Mouse (Mus musculus): ENCODE results near the gene 2010111I01Rik.

DNA sequence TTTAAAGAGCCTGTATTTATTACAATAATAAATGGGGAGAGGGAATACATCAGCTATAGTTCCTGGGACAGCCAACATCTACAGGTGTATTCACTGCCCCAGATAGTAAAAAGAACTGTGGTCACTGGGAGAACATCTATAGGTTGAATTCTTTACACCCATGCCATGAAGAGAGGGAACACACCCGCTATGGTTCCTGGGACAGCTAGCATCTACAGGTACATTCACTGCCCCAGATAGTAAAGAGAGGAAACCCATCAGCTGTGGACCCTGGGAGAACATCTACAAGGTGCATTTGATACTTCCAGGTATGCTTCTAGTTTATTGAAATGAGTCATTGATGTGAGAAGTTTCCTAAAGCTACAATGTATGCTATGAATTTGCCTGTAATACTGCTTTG is 162.8 kb downstream of the 2010111I01Rik start:
- TF ChIP-seq POLR2A (IDR thresholded peaks at IDR 0.05; ENCODE audit: extremely low read depth, insufficient read depth, low read length) (no peak), CTCF (IDR thresholded peaks at IDR 0.05; ENCODE audit: extremely low read depth, insufficient read depth, low read length) (no peak)
